In genomic region chr15:12857840-12858516, GRCm38 (mm10) we compare ENCODE assay signal across 17 mouse cellular contexts. TPM values are rescaled to one million over a fixed set of nuclear protein-coding genes. Genes with fewer than 3 reads are reported as not detected.
DNase-seq lines count a peak whose midpoint lies in the region; ATAC-seq and TF ChIP-seq lines count a peak whose summit lies in the region.
"Had no signal": no experiment of that assay in that cellular context is flagged by ENCODE, and none has a peak within 500 bp of the region (broad histone marks: within the 10 kb centered on the region; RNA-seq: fewer than 3 reads in every experiment).

No protein-coding gene starts in this region.

- H3K9ac ChIP-seq in heart, embryonic 12.5 days: 0 out of 2 replicates have a peak overlapping the region, but pooled peaks have one; percentile 0
- no peak overlapping the region for H3K9ac ChIP-seq in stomach, embryonic 15.5 days
- no peak overlapping the region for H3K9ac ChIP-seq in stomach, postnatal 0 days (ENCODE audit: low read length)
- H3K9ac ChIP-seq in liver, embryonic 11.5 days (ENCODE audit: low read depth, low read length): peak overlapping the region; percentile 32

- H3K9me3 ChIP-seq in heart, embryonic 12.5 days (replicated peaks): no peaks in the 10 kb centered on the region
- H3K9me3 ChIP-seq in stomach, embryonic 15.5 days: no peaks in the 10 kb centered on the region
- H3K9me3 ChIP-seq in stomach, postnatal 0 days (ENCODE audit: control insufficient read depth, low read length): no peaks in the 10 kb centered on the region
- no peaks in the 10 kb centered on the region for H3K9me3 ChIP-seq in liver, embryonic 11.5 days (ENCODE audit: control insufficient read depth, low read length)
- H3K9me3 ChIP-seq: midbrain, embryonic 10.5 days had no signal

- H3K27ac ChIP-seq in heart, embryonic 12.5 days (ENCODE audit: poor library complexity, severe bottlenecking): peak overlapping the region; percentile 30; the same call in 1 of the 2 replicates
- no peak overlapping the region for H3K27ac ChIP-seq in stomach, embryonic 15.5 days
- H3K27ac ChIP-seq in stomach, postnatal 0 days (replicated peaks): no peak overlapping the region
- H3K27ac ChIP-seq in liver, embryonic 11.5 days (ENCODE audit: low read depth, low read length): peak overlapping the region; percentile 78
- H3K27ac ChIP-seq: gastrocnemius, adult 2 months; midbrain, embryonic 10.5 days had no signal

- 57% methylated on average over 12 of the region's 12 CpGs for WGBS in heart, embryonic 12.5 days
- 89% methylated on average over 12 of the region's 12 CpGs for WGBS in stomach, embryonic 15.5 days
- WGBS in stomach, postnatal 0 days: 86% methylated on average over 12 of the region's 12 CpGs
- WGBS in liver, embryonic 11.5 days: 60% methylated on average over 12 of the region's 12 CpGs

- no peak overlapping the region for H3K4me3 ChIP-seq in heart, embryonic 12.5 days
- H3K4me3 ChIP-seq in stomach, embryonic 15.5 days (replicated peaks): no peak overlapping the region
- H3K4me3 ChIP-seq in stomach, postnatal 0 days (ENCODE audit: low read depth, low read length): no peak overlapping the region
- no peak overlapping the region for H3K4me3 ChIP-seq in liver, embryonic 11.5 days (ENCODE audit: low read depth, low read length)
- H3K4me3 ChIP-seq: gastrocnemius, adult 2 months; midbrain, embryonic 10.5 days had no signal

- no peak for TF ChIP-seq CTCF in stomach, postnatal 0 days (IDR thresholded peaks at IDR 0.05; ENCODE audit: low read depth)

- peak; percentile 61 for ATAC-seq in heart, embryonic 12.5 days (ENCODE audit: insufficient number of reproducible peaks, low FRiP score)
- peak; percentile 70 for ATAC-seq in stomach, embryonic 15.5 days (ENCODE audit: insufficient read depth, low FRiP score, low read depth)
- no peak for ATAC-seq in stomach, postnatal 0 days (ENCODE audit: low FRiP score, low TSS enrichment)
- peak; percentile 90 for ATAC-seq in liver, embryonic 11.5 days (replicated peaks; ENCODE audit: low FRiP score)
- ATAC-seq: Patski had no signal

- peaks cover 13% of the 10 kb centered on the region for H3K4me1 ChIP-seq in heart, embryonic 12.5 days (replicated peaks)
- no peaks in the 10 kb centered on the region for H3K4me1 ChIP-seq in stomach, embryonic 15.5 days
- no peaks in the 10 kb centered on the region for H3K4me1 ChIP-seq in stomach, postnatal 0 days (replicated peaks; ENCODE audit: control insufficient read depth, insufficient read depth)
- H3K4me1 ChIP-seq in liver, embryonic 11.5 days (replicated peaks; ENCODE audit: control insufficient read depth, insufficient read depth, low read length): peaks cover 17% of the 10 kb centered on the region; the same call in 1 of the 2 replicates
- H3K4me1 ChIP-seq: midbrain, embryonic 10.5 days had no signal

- intact Hi-C loops in heart, postnatal 36 days (cut with DNase I): no loop called here
- intact Hi-C loops in left cerebral cortex, postnatal 25 days (cut with DNase I): no loop called here

- no peak for DNase-seq in heart, postnatal 36 days
- DNase-seq in stomach, postnatal 0 days (ENCODE audit: low spot score): no peak
- no peak for DNase-seq in liver, embryonic 11.5 days (ENCODE audit: low spot score)
- DNase-seq in gastrocnemius, postnatal 10 days: no peak
- no peak for DNase-seq in layer of hippocampus, postnatal 36 days
- DNase-seq in left cerebral cortex, postnatal 25 days (ENCODE audit: low spot score in 2 of 2): no peak
- DNase-seq: adrenal gland, postnatal 10 days; cerebellum, adult 11-12 months; embryo, embryonic 11 days; gastrocnemius, adult 2 months; kidney, postnatal 36 days; lung, adult 2 months; thymus, postnatal 36 days had no signal

- H3K4me2 ChIP-seq in heart, embryonic 12.5 days: no peak overlapping the region
- H3K4me2 ChIP-seq in stomach, embryonic 15.5 days: no peak overlapping the region
- no peak overlapping the region for H3K4me2 ChIP-seq in stomach, postnatal 0 days (replicated peaks; ENCODE audit: low read depth)
- H3K4me2 ChIP-seq in liver, embryonic 11.5 days: peak overlapping the region; percentile 38

- TF ChIP-seq EP300 in stomach, postnatal 0 days (optimal IDR thresholded peaks at IDR 0.05): no peak

- H3K27me3 ChIP-seq in heart, embryonic 12.5 days (replicated peaks): no peaks in the 10 kb centered on the region
- H3K27me3 ChIP-seq in stomach, embryonic 15.5 days (replicated peaks): no peaks in the 10 kb centered on the region
- H3K27me3 ChIP-seq in stomach, postnatal 0 days (ENCODE audit: control insufficient read depth, insufficient read depth, low read length): no peaks in the 10 kb centered on the region
- no peaks in the 10 kb centered on the region for H3K27me3 ChIP-seq in liver, embryonic 11.5 days (replicated peaks; ENCODE audit: control insufficient read depth, insufficient read depth, low read length)
- H3K27me3 ChIP-seq: Patski had no signal

- peaks cover 84% of the 10 kb centered on the region for H3K36me3 ChIP-seq in heart, embryonic 12.5 days
- peaks cover 35% of the 10 kb centered on the region for H3K36me3 ChIP-seq in stomach, embryonic 15.5 days
- H3K36me3 ChIP-seq in stomach, postnatal 0 days (ENCODE audit: control insufficient read depth, insufficient read depth, low read length): peaks cover 21% of the 10 kb centered on the region
- H3K36me3 ChIP-seq in liver, embryonic 11.5 days (ENCODE audit: control insufficient read depth, insufficient read depth, low read length): peaks cover 32% of the 10 kb centered on the region; the same call in 1 of the 2 replicates

RNA-seq across cellular contexts. Expression of gene Drosha, which starts 33.4 kb away (rescaled TPM):
- polyA plus RNA-seq in heart, embryonic 12.5 days (2016; fragmentation: Nextera tagmentation; extraction: Ambion mirVana): 42.1 and 43.2 TPM in 2 replicates
- 10 to 100 TPM; 35.8 to 39.0 TPM for total RNA-seq in heart, postnatal 36 days (2021)
- 28.1 and 31.8 TPM in 2 replicates for polyA plus RNA-seq in stomach, embryonic 15.5 days (2015; fragmentation: Nextera tagmentation; extraction: Ambion mirVana)
- polyA plus RNA-seq in stomach, postnatal 0 days (2015; fragmentation: Nextera tagmentation; extraction: Ambion mirVana): 8.7 and 10.3 TPM in 2 replicates
- 50.4 and 52.2 TPM in 2 replicates for polyA plus RNA-seq in liver, embryonic 11.5 days (2014; fragmentation: Nextera tagmentation; extraction: Ambion mirVana)
- total RNA-seq in gastrocnemius, postnatal 10 days (2021): 10 to 100 TPM; 29.8 to 31.0 TPM
- 10 to 100 TPM; 84.6 to 85.6 TPM for total RNA-seq in layer of hippocampus, postnatal 36 days (2021)
- 10 to 100 TPM; 86.4 to 87.3 TPM for total RNA-seq in left cerebral cortex, postnatal 25 days (2021)

RNA-seq across cellular contexts. Expression of gene 6030458C11Rik, which starts 33.5 kb away (rescaled TPM):
- polyA plus RNA-seq in heart, embryonic 12.5 days (2016; fragmentation: Nextera tagmentation; extraction: Ambion mirVana): 32.3 and 32.9 TPM in 2 replicates
- total RNA-seq in heart, postnatal 36 days (2021): 10 to 100 TPM; 12.5 to 13.7 TPM
- polyA plus RNA-seq in stomach, embryonic 15.5 days (2015; fragmentation: Nextera tagmentation; extraction: Ambion mirVana): 37.8 and 38.5 TPM in 2 replicates
- polyA plus RNA-seq in stomach, postnatal 0 days (2015; fragmentation: Nextera tagmentation; extraction: Ambion mirVana): 16.1 and 16.5 TPM in 2 replicates
- 54.8 and 60.1 TPM in 2 replicates for polyA plus RNA-seq in liver, embryonic 11.5 days (2014; fragmentation: Nextera tagmentation; extraction: Ambion mirVana)
- 10 to 100 TPM; 17.9 to 18.2 TPM for total RNA-seq in gastrocnemius, postnatal 10 days (2021)
- total RNA-seq in layer of hippocampus, postnatal 36 days (2021): 10 to 100 TPM; 26.7 to 31.5 TPM
- 10 to 100 TPM; 28.7 to 29.0 TPM for total RNA-seq in left cerebral cortex, postnatal 25 days (2021)

Comparison
In these comparisons a context has a peak if more than half of its experiments do, and no peak if none do; other contexts are left out.
1. H3K27ac ChIP-seq: peak in heart, embryonic 12.5 days (single experiment) and liver, embryonic 11.5 days (single experiment); none in stomach, embryonic 15.5 days (single experiment) and stomach, postnatal 0 days (single experiment).
2. H3K9ac ChIP-seq: peak in heart, embryonic 12.5 days (single experiment) and liver, embryonic 11.5 days (single experiment); none in stomach, embryonic 15.5 days (single experiment) and stomach, postnatal 0 days (single experiment).